Comparison of ENCODE assay signal across 23 mouse cellular contexts in genomic region chr10:29445076-29445475, GRCm38 (mm10).
"Had no signal": no experiment of that assay in that cellular context is flagged by ENCODE, and none has a peak within 500 bp of the region (broad histone marks: within the 10 kb centered on the region; RNA-seq: fewer than 3 reads in every experiment).

No protein-coding gene starts in this region.

- H3K4me2 ChIP-seq: heart, embryonic 12.5 days; hindbrain, embryonic 13.5 days; hindbrain, embryonic 15.5 days; kidney, embryonic 15.5 days; limb, embryonic 12.5 days; liver, embryonic 12.5 days had no signal

- H3K27me3 ChIP-seq: heart, embryonic 12.5 days; hindbrain, embryonic 13.5 days; hindbrain, embryonic 15.5 days; kidney, embryonic 15.5 days; limb, embryonic 12.5 days; liver, embryonic 12.5 days had no signal

- H3K36me3 ChIP-seq: heart, embryonic 10.5 days; heart, embryonic 12.5 days; hindbrain, embryonic 13.5 days; hindbrain, embryonic 15.5 days; kidney, embryonic 15.5 days; liver, embryonic 12.5 days had no signal

- H3K9me3 ChIP-seq: heart, embryonic 10.5 days; heart, embryonic 12.5 days; hindbrain, embryonic 13.5 days; hindbrain, embryonic 15.5 days; kidney, embryonic 15.5 days; limb, embryonic 10.5 days; limb, embryonic 12.5 days; liver, embryonic 12.5 days had no signal

- H3K4me1 ChIP-seq: heart, embryonic 10.5 days; heart, embryonic 12.5 days; hindbrain, embryonic 13.5 days; hindbrain, embryonic 15.5 days; kidney, embryonic 15.5 days; limb, embryonic 10.5 days; limb, embryonic 12.5 days; liver, embryonic 12.5 days had no signal

- ATAC-seq: hindbrain, postnatal 0 days; intestine, embryonic 16.5 days; liver, embryonic 12.5 days had no signal

- H3K27ac ChIP-seq: heart, embryonic 10.5 days; hindbrain, embryonic 13.5 days; hindbrain, embryonic 15.5 days; hindbrain, postnatal 0 days; kidney, embryonic 15.5 days; kidney, postnatal 0 days; layer of hippocampus, adult 2 months; left cerebral cortex, adult 2 months; limb, embryonic 10.5 days; limb, embryonic 12.5 days; liver, embryonic 12.5 days had no signal

- H3K9ac ChIP-seq: heart, embryonic 12.5 days; hindbrain, embryonic 13.5 days; hindbrain, embryonic 15.5 days; kidney, embryonic 15.5 days; limb, embryonic 12.5 days; liver, embryonic 12.5 days had no signal

- H3K4me3 ChIP-seq: heart, embryonic 10.5 days; heart, embryonic 12.5 days; hindbrain, embryonic 13.5 days; hindbrain, embryonic 15.5 days; kidney, embryonic 15.5 days; layer of hippocampus, adult 2 months; left cerebral cortex, adult 2 months; limb, embryonic 10.5 days; limb, embryonic 12.5 days; liver, embryonic 12.5 days had no signal

- DNase-seq: gastrocnemius, postnatal 14 days; gastrocnemius, postnatal 36 days; heart, adult 18-20 months; heart, postnatal 10 days; heart, postnatal 4 days; kidney, adult 11 months; kidney, adult 2 months; kidney, adult 9 months; kidney, postnatal 14 days; kidney, postnatal 36 days had no signal
